Mouse (Mus musculus) ovary, adult 18-20 months (tissue): ENCODE measurements around the gene Tmem198.

Experiments used
- DNase-seq: peaks from one replicate; pipeline ENCODE4 v3.0.0; 2022; ENCODE audit warnings: low spot score, mixed read lengths

The Tmem198 gene

GRCm38 (mm10) chr1:75518427-75518826 is 39.1 kb downstream of the Tmem198 start:
- no peak for DNase-seq

- peak; percentile 76 for DNase-seq
Observed at GRCm38 (mm10) chr1:75519576-75519975, 40.2 kb downstream of the Tmem198 start.

GRCm38 (mm10) chr1:75521321-75522031 is 42.1 kb downstream of the Tmem198 start, which contains the start of gene Stk11ip:
Stk11ip (plus strand) TSS chr1:75521529.
- DNase-seq, result peak; percentile 85

- DNase-seq, result no peak
Observed at GRCm38 (mm10) chr1:75524679-75525078, 45.3 kb downstream of the Tmem198 start.

- no peak for DNase-seq
Observed at GRCm38 (mm10) chr1:75530546-75530945, 51.2 kb downstream of the Tmem198 start.

DNA sequence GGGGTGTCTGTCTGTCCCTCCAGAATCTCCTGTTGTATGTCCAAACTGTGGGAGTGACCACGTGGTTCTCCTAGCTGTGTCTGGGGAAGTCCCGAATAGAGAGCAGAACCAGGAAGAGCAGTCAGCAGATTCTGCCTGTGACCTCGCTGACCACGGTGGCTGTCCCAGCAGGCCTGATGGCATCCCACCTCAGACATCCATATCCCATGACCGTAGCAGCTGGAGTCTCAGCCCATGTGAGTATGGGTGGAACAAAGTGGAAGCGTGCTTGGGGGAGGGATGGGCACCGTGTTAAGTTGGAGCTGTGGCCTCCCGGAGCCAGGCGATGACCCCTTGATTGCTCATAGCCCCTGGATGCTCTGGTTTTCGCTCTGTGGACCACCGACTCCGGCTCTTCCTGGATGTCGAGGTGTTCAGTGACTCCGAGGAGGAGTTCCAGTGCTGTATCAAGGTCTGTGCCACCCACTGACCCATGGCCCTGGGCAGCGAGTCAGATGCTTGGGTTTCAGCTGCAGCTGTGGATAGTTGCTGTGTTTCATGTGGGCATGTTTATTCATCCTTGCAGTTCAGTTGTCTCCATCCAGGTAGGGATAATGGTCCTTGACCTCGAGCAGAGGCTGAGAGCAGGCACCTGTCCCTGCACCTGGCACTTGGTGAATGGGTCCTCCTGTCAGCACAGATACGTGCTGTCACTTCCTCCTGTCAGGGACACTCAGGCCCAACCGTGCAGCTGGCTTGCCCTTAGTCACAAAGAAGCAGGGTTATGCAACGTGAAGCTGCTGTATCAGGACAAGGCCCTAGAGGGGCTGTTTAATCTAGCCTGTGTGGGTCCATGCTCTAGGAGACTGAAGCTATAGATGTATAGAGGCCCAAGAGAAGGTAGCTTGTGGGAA is 53.2 kb downstream of the Tmem198 start:
- DNase-seq, result no peak

DNA sequence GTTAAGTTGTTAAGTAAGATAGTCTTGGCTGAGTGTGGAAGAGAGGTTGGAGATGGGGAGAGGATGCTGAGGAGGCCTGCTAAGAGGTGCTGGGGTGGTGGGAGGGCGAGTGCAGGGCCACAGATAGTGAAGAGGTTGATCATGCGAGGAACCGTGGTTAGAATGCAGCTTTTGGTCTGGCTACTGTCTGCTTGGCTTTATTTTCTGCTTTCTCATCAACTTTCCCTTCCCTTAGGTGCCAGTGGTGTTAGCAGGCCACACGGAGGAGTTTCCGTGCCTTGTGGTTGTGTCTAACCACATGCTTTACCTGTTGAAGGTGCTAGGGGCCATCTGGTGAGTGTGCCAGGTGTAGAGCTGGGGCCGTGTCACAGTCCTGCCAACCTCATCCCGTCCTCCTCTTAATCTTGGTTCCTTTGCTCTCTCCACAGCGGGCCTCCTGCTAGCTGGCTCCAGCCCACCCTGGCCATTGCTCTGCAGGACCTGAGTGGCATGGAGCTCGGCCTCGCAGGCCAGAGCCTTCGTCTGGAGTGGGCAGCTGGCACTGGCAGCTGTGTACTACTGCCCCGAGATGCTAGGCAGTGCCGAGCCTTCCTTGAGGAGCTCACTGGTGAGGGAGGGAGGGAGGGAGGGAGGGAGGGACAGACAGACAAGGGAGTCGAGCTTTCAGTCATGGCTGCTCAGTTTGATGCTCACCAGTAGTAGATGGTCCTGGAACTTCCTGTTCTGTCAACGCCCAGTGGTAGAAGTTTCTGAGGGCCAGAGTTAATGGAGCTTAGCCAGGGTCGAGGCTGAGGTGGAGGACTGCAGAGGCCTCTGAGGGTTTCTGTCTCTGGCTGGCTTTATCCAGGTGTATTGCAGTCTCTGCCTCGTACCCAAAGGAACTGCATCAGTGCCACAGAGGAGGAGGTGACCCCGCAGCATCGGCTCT is 54.3 kb downstream of the Tmem198 start:
- DNase-seq, result no peak
